Mouse (Mus musculus) heart, postnatal 0 days (tissue): ENCODE measurements around the gene Vmp1.

ENCODE experiments used
- CTCF ChIP-seq: IDR thresholded peaks from 2 replicates; pipeline ENCODE4 v1.5.1; 2016; ENCODE audit warnings: antibody characterized with exemption, control low read depth, low read depth
- EP300 ChIP-seq: IDR thresholded peaks from 2 replicates; pipeline ENCODE4 v1.6.1; 2016; ENCODE audit warnings: antibody characterized with exemption, low read depth

GRCm38 (mm10) chr11:86655671-86656070 lies 28.0 kb downstream of the Vmp1 start:
- peak; percentile 56 for TF ChIP-seq CTCF
- no peak for TF ChIP-seq EP300
